Mouse (Mus musculus) heart, adult 2 months (tissue): ENCODE data around the gene Tbx1.

Experiments used
- CTCF ChIP-seq: fragments of 200-600 bp; IDR thresholded peaks from 2 replicates; pipeline ENCODE4 v1.8.1; 2022; ENCODE audit warnings: antibody characterized with exemption, mild to moderate bottlenecking, moderate library complexity
- POLR2A ChIP-seq: fragments of 200-500 bp; IDR thresholded peaks from 2 replicates; pipeline ENCODE4 v1.6.1; 2011; ENCODE audit warnings: mild to moderate bottlenecking, low read depth, low read length, control low read depth; ENCODE audit not compliant: insufficient read depth

- no peak for TF ChIP-seq POLR2A
- TF ChIP-seq CTCF = no peak
Measured at GRCm38 (mm10) chr16:18596255-18596654, 5.8 kb upstream of the Tbx1 start.
